Mouse (Mus musculus) olfactory bulb, adult 2 months (tissue): ENCODE measurements around the gene Srrm2.

Source experiments
- CTCF ChIP-seq: fragments of 200-500 bp; IDR thresholded peaks from 2 replicates; pipeline ENCODE4 v1.5.1; 2012; ENCODE audit warnings: low read depth, mild to moderate bottlenecking, low read length, moderate library complexity; ENCODE audit not compliant: insufficient read depth
- POLR2A ChIP-seq: fragments of 200-500 bp; IDR thresholded peaks from 2 replicates; pipeline ENCODE4 v1.6.1; 2012; ENCODE audit warnings: mild to moderate bottlenecking, low read depth, low read length, moderate library complexity; ENCODE audit not compliant: insufficient read depth

- TF ChIP-seq POLR2A (no peak), CTCF (no peak)
Observed at GRCm38 (mm10) chr17:23762976-23763375, 27.4 kb upstream of the Srrm2 start.
